Mouse (Mus musculus) C2C12 (cell line): Measurements from ENCODE around the gene St3gal2. TPM values are rescaled to one million over a fixed set of nuclear protein-coding genes. Genes with fewer than 3 reads are reported as not detected.

Experiments used
- H3K27me3 ChIP-seq: one replicate; pipeline ENCODE4 v1.6.1; 2011; ENCODE audit not compliant: control insufficient read depth, insufficient read depth, insufficient read length
- H3K36me3 ChIP-seq: one replicate; pipeline ENCODE4 v1.6.1; 2011; ENCODE audit not compliant: control insufficient read depth, insufficient read depth
- H3K4me3 ChIP-seq: one replicate; pipeline ENCODE4 v1.5.1; 2011; ENCODE audit warnings: mild to moderate bottlenecking, control low read depth; ENCODE audit not compliant: poor library complexity, insufficient read depth, severe bottlenecking
- H3K79me2 ChIP-seq: one replicate; pipeline ENCODE4 v1.6.1; 2011; ENCODE audit not compliant: control insufficient read depth, insufficient read depth
- H3K79me3 ChIP-seq: one replicate; pipeline ENCODE4 v1.6.1; 2011; ENCODE audit warnings: low read depth, control low read depth
- H3ac ChIP-seq: one replicate; pipeline ENCODE3; 2011; ENCODE audit warnings: low read depth; ENCODE audit not compliant: control insufficient read depth, insufficient read length
- CEBPB ChIP-seq: IDR thresholded peaks from one replicate; pipeline ENCODE4 v1.6.1; 2011; ENCODE audit warnings: low read depth, mild to moderate bottlenecking, control low read depth, moderate library complexity
- CTCF ChIP-seq: IDR thresholded peaks from one replicate; pipeline ENCODE4 v1.5.1; 2011; ENCODE audit not compliant: control insufficient read depth, insufficient read depth, insufficient read length
- FOSL1 ChIP-seq: IDR thresholded peaks from one replicate; pipeline ENCODE4 v1.8.0; 2011; ENCODE audit warnings: mild to moderate bottlenecking, low read length; ENCODE audit not compliant: poor library complexity, insufficient read depth, severe bottlenecking
- MAX ChIP-seq: IDR thresholded peaks from one replicate; pipeline ENCODE4 v1.6.1; 2011; ENCODE audit warnings: mild to moderate bottlenecking, control low read depth
- MYOD1 ChIP-seq: IDR thresholded peaks from one replicate; pipeline ENCODE4 v1.6.1; 2011; ENCODE audit warnings: low read depth; ENCODE audit not compliant: control insufficient read depth, insufficient read length
- MYOG ChIP-seq: IDR thresholded peaks from one replicate; pipeline ENCODE4 v1.6.1; 2011; ENCODE audit not compliant: control insufficient read depth, insufficient read length; ENCODE audit errors: extremely low read depth
- USF1 ChIP-seq: IDR thresholded peaks from one replicate; pipeline ENCODE4 v1.6.1; 2011; ENCODE audit warnings: low read depth, mild to moderate bottlenecking, control low read depth, moderate library complexity
- polyA plus RNA-seq: library from polyadenylated mRNA; unstranded; fragments of >200 nt; fragmentation: generic; extraction: Trizol; gene quantifications from one replicate; pipeline ENCODE4 v1.2.1, GENCODE M21; 2012; ENCODE audit warnings: missing spikeins

St3gal2 gene
- polyA plus RNA-seq, 1 experiment: 23.3 TPM

DNA sequence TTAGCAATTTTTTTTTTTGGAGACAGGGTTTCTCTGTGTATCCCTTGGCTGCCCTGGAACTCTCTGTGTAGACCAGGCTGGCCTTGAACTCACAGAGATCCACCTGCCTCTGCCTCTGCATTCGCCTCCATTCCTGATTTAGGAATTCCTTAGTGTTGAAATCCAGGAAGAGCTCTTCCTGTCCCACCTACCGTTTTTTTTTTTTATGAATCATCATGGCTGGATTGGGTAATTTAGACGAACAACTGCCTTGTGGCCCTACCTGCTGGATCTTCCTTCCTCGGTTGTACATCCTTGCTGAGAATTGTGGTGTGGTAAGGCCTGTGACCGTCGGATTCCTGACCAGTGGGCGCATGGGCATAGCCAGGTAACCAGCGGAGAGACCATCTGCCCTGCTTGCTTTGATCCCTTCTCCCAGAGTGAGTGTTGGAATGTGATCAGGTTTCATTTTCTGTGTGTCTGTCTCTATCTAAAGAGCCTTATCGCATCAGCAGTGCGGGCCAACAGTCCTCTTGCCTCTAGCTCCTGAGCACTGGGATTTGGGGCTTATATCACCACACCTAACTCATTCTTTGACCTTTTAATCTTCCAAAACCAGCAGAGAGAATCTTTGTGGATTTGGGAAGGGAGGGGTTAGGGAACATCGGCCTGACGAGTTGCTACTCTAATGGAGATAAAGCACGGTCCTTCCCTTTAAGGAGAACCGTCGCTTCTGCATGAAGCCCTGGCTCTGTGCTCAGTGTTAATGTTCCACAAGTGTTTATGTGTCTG, 21.1 kb downstream of the St3gal2 start:
- H3K4me3 ChIP-seq: no peak overlapping the region
- TF ChIP-seq MAX: no peak
- no peak for TF ChIP-seq MYOD1
- TF ChIP-seq CEBPB: peak; percentile 78

DNA sequence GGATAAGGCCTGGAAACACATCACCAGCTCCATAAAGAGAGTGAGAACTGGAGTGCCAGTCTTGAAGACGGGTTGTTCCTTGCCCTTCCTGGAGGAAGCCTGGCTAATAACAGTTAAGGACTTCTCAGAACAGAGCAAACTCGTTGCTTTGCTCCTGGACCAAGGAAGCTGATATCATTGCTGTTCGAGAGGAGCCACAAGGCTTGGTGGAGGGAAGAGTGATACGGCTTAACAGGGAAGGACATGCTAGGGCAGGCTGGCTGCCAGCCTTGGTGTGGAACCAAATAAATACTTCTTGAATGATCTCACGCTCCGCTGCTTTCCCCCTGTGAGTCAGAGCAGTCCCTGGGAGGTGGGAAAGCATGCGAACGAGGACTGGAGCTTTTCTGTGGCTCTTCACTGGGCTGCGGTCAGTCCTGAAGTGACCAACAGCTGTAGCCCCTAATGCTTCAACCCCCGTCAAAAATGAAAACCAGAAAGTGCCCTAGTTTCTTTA, 21.8 kb downstream of the St3gal2 start:
- peaks cover 15% of the 10 kb centered on the region for H3K79me3 ChIP-seq
- no peak overlapping the region for H3K4me3 ChIP-seq
- TF ChIP-seq MAX (peak; percentile 77), FOSL1 (peak; percentile 66), MYOD1 (peak; percentile 76), MYOG (no peak), CEBPB (no peak), CTCF (no peak), USF1 (no peak)
- no peaks in the 10 kb centered on the region for H3K27me3 ChIP-seq
- peaks cover 8% of the 10 kb centered on the region for H3K36me3 ChIP-seq
- H3K79me2 ChIP-seq: peaks cover 74% of the 10 kb centered on the region
- H3ac ChIP-seq: peak overlapping the region; percentile 25

More for the DNA sequence above, 21.1 kb downstream of the St3gal2 start:
- H3K79me2 ChIP-seq: peaks cover 72% of the 10 kb centered on the region
- peaks cover 3% of the 10 kb centered on the region for H3K36me3 ChIP-seq
- H3K79me3 ChIP-seq: peaks cover 11% of the 10 kb centered on the region
- H3ac ChIP-seq: peak overlapping the region; percentile 25
- no peaks in the 10 kb centered on the region for H3K27me3 ChIP-seq

DNA sequence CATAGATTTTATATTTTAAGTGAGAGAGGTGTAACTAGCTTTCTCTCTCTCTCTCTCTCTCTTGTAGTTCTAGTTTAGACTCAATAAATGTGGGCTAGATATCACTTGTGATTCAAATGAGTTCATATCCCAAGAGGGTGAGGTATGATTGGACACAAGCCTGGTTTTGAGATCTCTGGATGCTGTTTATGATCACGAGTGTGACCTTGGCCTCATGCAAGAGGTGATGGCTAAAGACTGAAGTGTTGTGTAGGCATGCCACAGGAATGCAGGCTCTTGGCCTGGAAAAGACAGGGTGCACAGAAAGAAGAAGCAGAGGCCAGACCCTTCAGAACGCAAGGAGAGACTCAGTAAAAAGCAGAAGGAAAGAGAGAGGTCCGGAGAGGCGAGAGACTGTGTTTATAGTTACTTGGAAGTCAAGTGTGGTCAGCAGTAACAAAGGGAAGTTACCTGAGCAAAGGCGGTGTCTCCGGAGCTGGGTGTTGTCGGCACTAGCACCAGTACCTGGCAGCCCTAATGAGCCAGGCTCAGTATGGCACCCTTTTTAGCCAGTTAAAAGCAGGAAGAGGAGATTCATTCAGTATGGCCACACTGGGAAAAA, 24.7 kb downstream of the St3gal2 start:
- Histone ChIP-seq H3K79me2 (peaks cover 62% of the 10 kb centered on the region), H3K36me3 (peaks cover 9% of the 10 kb centered on the region), H3K79me3 (peaks cover 15% of the 10 kb centered on the region), H3ac (no peak overlapping the region), H3K4me3 (no peak overlapping the region), H3K27me3 (no peaks in the 10 kb centered on the region)
- TF ChIP-seq MYOD1: no peak
- no peak for TF ChIP-seq CEBPB
- no peak for TF ChIP-seq FOSL1
- TF ChIP-seq MAX: no peak
- no peak for TF ChIP-seq USF1
- no peak for TF ChIP-seq CTCF
- no peak for TF ChIP-seq MYOG

DNA sequence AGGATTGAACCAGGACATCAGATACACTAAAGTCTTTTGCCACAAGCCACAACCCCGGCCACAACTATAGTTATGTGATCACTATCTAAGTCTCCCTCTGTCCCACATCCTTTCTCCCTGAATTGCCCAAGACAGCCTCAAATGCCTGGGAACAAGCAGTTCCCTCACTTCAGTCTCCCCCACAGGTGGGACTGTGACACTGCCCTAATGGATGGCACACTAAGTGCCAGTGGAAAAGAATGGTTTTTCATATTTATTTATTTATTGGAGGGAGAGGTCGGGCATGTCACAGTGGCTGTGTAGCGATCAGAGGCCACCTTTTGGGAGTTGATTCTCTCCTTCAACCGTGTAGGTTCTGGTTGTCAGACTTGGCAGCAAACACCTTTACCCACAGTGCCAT, 26.0 kb downstream of the St3gal2 start:
- H3K27me3 ChIP-seq: no peaks in the 10 kb centered on the region
- peaks cover 62% of the 10 kb centered on the region for H3K79me2 ChIP-seq
- H3K79me3 ChIP-seq: peaks cover 16% of the 10 kb centered on the region
- no peak overlapping the region for H3K4me3 ChIP-seq
- H3K36me3 ChIP-seq: peaks cover 13% of the 10 kb centered on the region
- H3ac ChIP-seq: no peak overlapping the region
- TF ChIP-seq MYOG (no peak), MYOD1 (no peak), MAX (no peak), FOSL1 (no peak), USF1 (no peak), CEBPB (peak; percentile 24)

DNA sequence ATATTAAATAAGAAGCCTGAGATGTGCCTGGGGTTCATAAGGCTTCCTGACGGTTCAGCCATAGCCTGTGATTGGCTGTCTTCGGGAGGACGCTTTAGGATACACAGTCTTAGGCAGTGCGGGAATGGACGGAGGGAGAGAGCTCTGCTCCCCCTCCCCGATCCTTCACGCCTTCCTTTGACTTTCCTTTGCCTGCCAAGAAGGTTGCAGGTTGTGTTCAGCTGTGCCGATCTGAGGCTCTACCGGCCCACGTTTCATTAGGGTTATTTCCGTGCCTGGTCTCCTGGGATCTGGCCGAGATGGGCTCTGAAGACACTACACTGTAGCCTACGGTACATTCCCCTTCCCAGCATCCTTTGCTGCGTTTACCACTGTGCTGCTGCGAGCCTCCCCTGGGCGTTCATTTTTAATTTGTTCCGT, 30.4 kb downstream of the St3gal2 start:
- Histone ChIP-seq H3K4me3 (no peak overlapping the region), H3ac (no peak overlapping the region)

DNA sequence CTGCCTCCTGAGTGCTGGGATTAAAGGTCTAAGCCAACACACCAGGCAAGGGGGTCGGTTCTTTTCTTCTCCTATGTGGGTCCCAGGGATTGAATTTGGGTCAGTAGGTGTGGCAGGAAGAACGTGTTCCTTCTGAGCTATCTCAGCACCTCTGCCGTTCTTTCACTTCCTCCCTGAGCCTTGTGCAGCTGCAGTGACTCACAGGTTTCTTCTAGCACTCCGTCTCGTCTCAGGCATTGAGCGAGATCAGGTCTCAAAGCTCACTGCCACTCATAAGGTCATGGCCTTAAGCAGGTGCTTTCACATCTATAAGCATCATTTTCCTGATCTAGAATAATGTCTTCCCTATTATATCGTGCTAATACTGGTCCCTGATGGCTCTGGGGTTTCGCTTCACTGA, 35.1 kb downstream of the St3gal2 start:
- Histone ChIP-seq H3K27me3 (no peaks in the 10 kb centered on the region), H3ac (no peak overlapping the region), H3K79me2 (peaks cover 32% of the 10 kb centered on the region), H3K4me3 (no peak overlapping the region), H3K36me3 (peaks cover 23% of the 10 kb centered on the region), H3K79me3 (peaks cover 5% of the 10 kb centered on the region)
- no peak for TF ChIP-seq USF1
- no peak for TF ChIP-seq MYOD1
- no peak for TF ChIP-seq MAX
- TF ChIP-seq CEBPB: no peak
- no peak for TF ChIP-seq FOSL1
- TF ChIP-seq MYOG: no peak
- no peak for TF ChIP-seq CTCF

More for the DNA sequence above, 30.4 kb downstream of the St3gal2 start:
- H3K79me3 ChIP-seq: peaks cover 17% of the 10 kb centered on the region
- TF ChIP-seq CTCF (no peak), CEBPB (no peak), USF1 (no peak), MYOG (no peak), MYOD1 (no peak), MAX (no peak), FOSL1 (no peak)
- peaks cover 51% of the 10 kb centered on the region for H3K79me2 ChIP-seq
- no peaks in the 10 kb centered on the region for H3K27me3 ChIP-seq
- H3K36me3 ChIP-seq: peaks cover 21% of the 10 kb centered on the region
